Mouse (Mus musculus) liver, embryonic 14.5 days (tissue): ENCODE data around the gene Hsdl2.

ENCODE experiments used
- CTCF ChIP-seq: IDR thresholded peaks from 2 replicates; pipeline ENCODE4 v1.5.1; 2016; ENCODE audit warnings: antibody characterized with exemption, low read depth, control low read depth
- EP300 ChIP-seq: IDR thresholded peaks from 2 replicates; pipeline ENCODE4 v1.6.1; 2016; ENCODE audit warnings: antibody characterized with exemption, low read depth

GRCm38 (mm10) chr4:59552835-59553234 is 28.5 kb upstream of the Hsdl2 start:
- TF ChIP-seq CTCF, result no peak
- no peak for TF ChIP-seq EP300
